Mouse (Mus musculus) left cerebral cortex, adult 8-10 months (tissue): ENCODE results near the gene Gm14862. TPM values are rescaled to one million over a fixed set of nuclear protein-coding genes. Genes with fewer than 3 reads are reported as not detected.

ENCODE experiments used
- DNase-seq, 2 experiments: peaks; one replicate each; pipeline ENCODE4 v3.0.0; 2022; ENCODE audit warnings: low spot score in 2 of 2
- total RNA-seq, 4 experiments: library from RNA; stranded (reverse); gene quantifications; 2 replicates each; pipeline ENCODE4 v1.2.4; 2022

Gm14862 gene
- total RNA-seq, 4 experiments from 2014 or later = not detected

GRCm38 (mm10) chrX:9222412-9223221 lies 34.1 kb downstream of the Gm14862 start:
- no peak for DNase-seq

GRCm38 (mm10) chrX:9221736-9222135 lies 35.0 kb downstream of the Gm14862 start:
- DNase-seq = no peak

GRCm38 (mm10) chrX:9221206-9221605 lies 35.5 kb downstream of the Gm14862 start:
- DNase-seq = no peak

GRCm38 (mm10) chrX:9219570-9219969 lies 37.1 kb downstream of the Gm14862 start:
- no peak for DNase-seq

- DNase-seq = no peak
Measured at GRCm38 (mm10) chrX:9216244-9216643, 40.5 kb downstream of the Gm14862 start.

- DNase-seq = no peak
Measured at GRCm38 (mm10) chrX:9205121-9205520, 51.6 kb downstream of the Gm14862 start.

- DNase-seq = no peak
Measured at GRCm38 (mm10) chrX:9202781-9203405, 53.8 kb downstream of the Gm14862 start.

- DNase-seq = no peak
Measured at GRCm38 (mm10) chrX:9201954-9202353, 54.7 kb downstream of the Gm14862 start.

Other genes starting within 250 kb of the Gm14862 start
- not detected for gene Fthl17e, start 223.4 kb downstream of the Gm14862 start, total RNA-seq
- not detected for gene Fthl17f, start 193.9 kb downstream of the Gm14862 start, total RNA-seq
- not detected for gene 4930402K13Rik, start 152.3 kb downstream of the Gm14862 start, total RNA-seq
- gene Lancl3, start 57.0 kb downstream of the Gm14862 start, total RNA-seq = 1 to 10 TPM; 5.5 to 7.1 (median 6.4) TPM
- 10 to 100 TPM; 11.4 to 16.7 (median 14.8) TPM for gene Xk, start 15.9 kb upstream of the Gm14862 start, total RNA-seq
- under 1 TPM in 2 of 4 experiments, not detected in 2; 0.81 to 0.98 TPM for gene H2al1m, start 26.9 kb upstream of the Gm14862 start, total RNA-seq
- gene H2al1k, start 93.7 kb upstream of the Gm14862 start, total RNA-seq = 1 to 10 TPM in 1 of 4 experiments, not detected in 3; 1.2 TPM
- 1 to 10 TPM in 2 of 4 experiments, under 1 TPM in 2; 0.87 to 3.0 (median 1.9) TPM for gene Cybb, start 230.9 kb upstream of the Gm14862 start, total RNA-seq